Mouse (Mus musculus) cerebellum, adult 2 months (tissue): Measurements from ENCODE around the gene Dnal1. TPM values are rescaled to one million over a fixed set of nuclear protein-coding genes. Genes with fewer than 3 reads are reported as not detected.

ENCODE experiments used
- DNase-seq, 2 experiments: peaks; one replicate each; pipeline ENCODE4 v3.0.0; 2021
- H3K27ac ChIP-seq: fragments of 200-500 bp; 2 replicates; pipeline ENCODE4 v1.5.1; 2012; ENCODE audit warnings: low read length, control low read depth, inconsistent platforms; ENCODE audit not compliant: insufficient read depth
- H3K27me3 ChIP-seq: fragments of 200-500 bp; 2 replicates; pipeline ENCODE4 v1.6.1; 2012; ENCODE audit warnings: inconsistent platforms, mild to moderate bottlenecking, low read length, moderate library complexity; ENCODE audit not compliant: control insufficient read depth, insufficient read depth
- H3K4me1 ChIP-seq: fragments of 200-500 bp; 2 replicates; pipeline ENCODE4 v1.6.1; 2011; ENCODE audit warnings: low read length; ENCODE audit not compliant: control insufficient read depth, insufficient read depth
- H3K4me3 ChIP-seq: fragments of 200-500 bp; replicated peaks from 2 replicates; pipeline ENCODE3; 2011; ENCODE audit warnings: mild to moderate bottlenecking, low read depth, low read length, control low read depth; ENCODE audit not compliant: insufficient read depth
- CTCF ChIP-seq: fragments of 200-500 bp; IDR thresholded peaks from 2 replicates; pipeline ENCODE4 v1.5.1; 2011; ENCODE audit warnings: low read depth, mild to moderate bottlenecking, control low read depth, low read length, moderate library complexity, borderline replicate concordance; ENCODE audit not compliant: insufficient read depth
- POLR2A ChIP-seq: fragments of 200-500 bp; IDR thresholded peaks from 2 replicates; pipeline ENCODE4 v1.6.1; 2011; ENCODE audit warnings: low read length, control low read depth, borderline replicate concordance; ENCODE audit not compliant: insufficient read depth
- WGBS: fragments of 180-500 bp; shearing (Covaris S2); methylation state at CpG from one replicate; pipeline ENCODE4 v1.1.7; 2018; 5-methylcytosine and 5-hydroxymethylcytosine counted together
- polyA plus RNA-seq: library from polyadenylated mRNA; depleted of rRNA; stranded (reverse); fragments of >200 nt; gene quantifications from 2 replicates; pipeline ENCODE4 v1.2.3, GENCODE M21; 2012

Dnal1 gene
- polyA plus RNA-seq, 1 experiment: 22.6 TPM

DNA sequence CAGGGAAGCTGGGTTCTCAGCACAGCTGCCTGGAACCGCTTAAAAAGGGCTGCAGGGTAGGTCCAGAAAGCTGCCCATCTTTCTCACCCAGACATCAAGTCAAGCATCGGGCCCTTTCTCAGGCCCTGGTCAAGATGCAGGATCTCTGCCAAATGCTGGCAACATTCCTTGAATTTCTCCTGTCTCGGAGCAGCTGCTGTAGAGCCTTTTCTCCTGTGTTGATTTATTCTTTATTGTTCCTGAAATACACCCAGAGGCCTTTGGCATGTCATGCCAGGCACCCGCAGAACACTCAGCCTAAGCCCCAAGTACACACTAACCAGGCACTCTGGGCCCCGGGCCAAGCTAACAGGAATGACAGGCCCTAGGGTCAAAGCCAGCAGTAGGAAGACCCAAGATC is 72.8 kb downstream of the Dnal1 start:
- no peak overlapping the region for H3K4me3 ChIP-seq

DNA sequence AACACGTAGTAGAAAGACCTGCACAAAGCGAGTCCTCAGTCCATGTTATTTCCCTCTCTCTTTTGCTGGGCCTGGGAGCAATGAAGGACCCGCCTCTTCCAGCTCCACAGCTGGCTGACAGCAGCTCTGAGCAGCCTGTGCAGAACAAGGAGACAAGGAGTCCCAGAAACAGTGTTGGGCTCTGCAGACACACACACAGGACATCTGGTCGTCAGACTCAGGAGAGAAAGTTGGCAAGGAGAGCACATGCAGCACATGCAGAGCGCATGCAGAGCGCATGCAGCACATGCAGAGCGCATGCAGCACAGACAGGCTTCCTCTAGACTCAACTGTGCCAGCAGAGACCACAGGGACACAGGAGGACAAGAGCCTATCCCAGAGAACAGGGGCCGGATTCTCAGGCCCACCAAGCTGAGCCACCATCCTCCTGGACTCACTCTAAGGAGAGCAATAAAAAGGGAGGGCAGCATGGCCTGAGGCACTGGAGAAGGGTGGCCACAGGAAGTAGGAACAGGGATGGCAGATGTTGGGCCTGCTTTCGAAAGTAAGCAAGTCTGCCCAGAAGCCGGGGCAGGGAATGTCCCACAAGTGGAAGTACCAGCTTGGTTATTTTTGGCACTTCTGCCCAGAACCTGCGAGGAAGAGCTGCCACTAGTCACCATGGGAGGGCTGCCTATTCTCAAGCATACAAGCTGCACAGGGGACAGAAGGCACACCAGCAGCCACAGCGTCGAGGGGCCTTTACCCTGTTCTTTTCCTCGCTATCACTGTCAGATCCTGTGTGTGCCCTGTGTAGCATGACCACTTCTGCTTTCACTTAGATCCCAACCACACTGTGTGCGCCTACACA is 73.8 kb downstream of the Dnal1 start:
- DNase-seq: peak; percentile 55 to 71
- Histone ChIP-seq H3K27ac (peak overlapping the region; percentile 59), H3K4me3 (no peak overlapping the region), H3K4me1 (peaks cover 37% of the 10 kb centered on the region), H3K27me3 (no peaks in the 10 kb centered on the region)
- 42% methylated on average over 14 of the region's 15 CpGs for WGBS
- TF ChIP-seq CTCF: no peak
- TF ChIP-seq POLR2A: no peak

More for the DNA sequence above, 72.8 kb downstream of the Dnal1 start:
- TF ChIP-seq CTCF: no peak
- no peak for TF ChIP-seq POLR2A
- peaks cover 37% of the 10 kb centered on the region for H3K4me1 ChIP-seq
- H3K27me3 ChIP-seq: no peaks in the 10 kb centered on the region
- peak; percentile 50 to 55 for DNase-seq
- no peak overlapping the region for H3K27ac ChIP-seq
- 16% methylated on average over 5 of the region's 5 CpGs for WGBS

DNA sequence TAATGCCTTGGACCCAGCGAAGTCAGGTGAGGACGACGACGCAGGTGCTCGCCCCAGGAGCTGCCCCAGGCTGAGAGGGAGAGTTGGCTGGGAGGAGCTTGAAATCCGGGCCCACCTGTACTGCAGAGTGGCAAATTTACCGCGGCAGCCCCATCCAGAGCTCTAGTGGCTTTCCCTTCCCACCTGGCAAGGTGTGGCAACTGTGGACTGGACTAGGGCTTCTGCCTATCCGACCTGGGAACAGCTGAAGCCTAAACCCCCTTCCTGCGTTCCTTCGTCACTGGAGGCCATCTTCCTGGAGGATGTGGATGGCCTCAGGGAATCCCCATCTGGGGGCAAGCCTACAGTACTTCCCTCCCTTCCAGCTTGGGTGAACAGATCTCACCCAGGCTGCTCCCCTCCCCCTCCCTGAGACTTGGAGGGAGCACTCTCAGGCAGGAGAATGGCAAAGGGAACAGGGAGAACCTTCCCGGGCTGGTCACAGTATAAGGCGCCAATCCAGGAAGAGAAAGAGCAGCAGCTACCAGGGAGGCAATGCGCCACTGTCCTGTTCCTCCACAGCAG is 74.8 kb downstream of the Dnal1 start:
- Histone ChIP-seq H3K27me3 (no peaks in the 10 kb centered on the region), H3K27ac (peak overlapping the region; percentile 59), H3K4me1 (peaks cover 37% of the 10 kb centered on the region), H3K4me3 (no peak overlapping the region)
- WGBS: 67% methylated on average over 14 of the region's 14 CpGs
- peak in 1 of 2 experiments; percentile 31 for DNase-seq
- TF ChIP-seq CTCF (no peak), POLR2A (no peak)

DNA sequence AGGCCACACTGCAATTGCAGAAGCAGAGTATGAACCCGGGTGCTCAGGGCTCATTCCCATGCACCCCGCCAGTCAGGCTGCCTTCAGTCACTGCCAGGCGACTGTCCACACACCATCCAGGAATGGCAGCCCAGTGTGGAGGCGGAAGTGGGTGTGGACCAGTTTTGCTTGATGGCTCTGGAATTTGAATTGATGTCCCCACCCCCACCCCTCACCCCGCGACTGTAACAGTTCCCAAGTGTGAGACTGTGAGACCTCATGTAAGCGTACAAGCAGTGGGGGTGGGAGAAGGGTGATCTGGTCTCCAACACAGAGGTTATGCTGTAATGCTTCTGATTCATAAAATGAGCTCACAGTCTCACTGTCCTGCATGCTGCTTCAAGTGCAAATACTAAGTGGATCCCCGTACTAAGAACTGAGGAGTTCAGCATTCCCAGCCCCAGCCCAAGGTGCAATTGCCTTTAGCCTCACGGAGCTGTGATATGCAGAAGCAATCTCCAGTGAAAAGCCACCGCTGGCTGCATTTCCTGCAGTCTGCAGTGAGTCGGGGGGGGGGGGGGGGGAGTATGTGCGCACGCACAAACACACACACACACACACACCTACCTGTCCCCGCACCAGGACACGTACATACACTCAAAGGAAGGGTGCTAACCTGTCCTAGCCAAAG is 76.1 kb downstream of the Dnal1 start:
- H3K4me3 ChIP-seq: no peak overlapping the region
- no peak overlapping the region for H3K27ac ChIP-seq
- peaks cover 37% of the 10 kb centered on the region for H3K4me1 ChIP-seq
- TF ChIP-seq CTCF (no peak), POLR2A (no peak)
- H3K27me3 ChIP-seq: no peaks in the 10 kb centered on the region
- WGBS: 68% methylated on average over 13 of the region's 15 CpGs
- DNase-seq: no peak

DNA sequence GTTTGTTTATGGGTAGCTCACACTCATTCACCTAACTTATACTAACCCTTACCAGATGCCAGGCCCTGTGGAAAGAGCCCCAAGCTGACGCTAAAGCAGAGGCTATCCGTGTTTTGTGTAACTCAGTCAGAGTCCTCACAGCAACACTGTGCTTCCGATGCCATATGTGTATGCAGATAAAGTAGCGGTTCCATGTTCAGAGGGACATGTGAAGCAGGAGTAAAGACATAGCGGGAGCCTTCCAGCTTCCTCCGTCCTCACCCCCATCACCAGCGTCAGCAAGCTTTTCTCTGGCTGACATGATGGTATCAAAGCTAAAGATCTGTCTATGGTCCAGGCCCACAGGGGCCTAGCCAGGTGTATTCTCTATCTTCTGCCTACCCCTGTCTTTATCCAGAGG is 77.0 kb downstream of the Dnal1 start:
- peak in 1 of 2 experiments; percentile 6 for DNase-seq
- H3K27ac ChIP-seq: no peak overlapping the region
- H3K27me3 ChIP-seq: no peaks in the 10 kb centered on the region
- TF ChIP-seq POLR2A (no peak), CTCF (no peak)
- peaks cover 37% of the 10 kb centered on the region for H3K4me1 ChIP-seq
- no peak overlapping the region for H3K4me3 ChIP-seq
- 76% methylated on average over 7 of the region's 7 CpGs for WGBS

DNA sequence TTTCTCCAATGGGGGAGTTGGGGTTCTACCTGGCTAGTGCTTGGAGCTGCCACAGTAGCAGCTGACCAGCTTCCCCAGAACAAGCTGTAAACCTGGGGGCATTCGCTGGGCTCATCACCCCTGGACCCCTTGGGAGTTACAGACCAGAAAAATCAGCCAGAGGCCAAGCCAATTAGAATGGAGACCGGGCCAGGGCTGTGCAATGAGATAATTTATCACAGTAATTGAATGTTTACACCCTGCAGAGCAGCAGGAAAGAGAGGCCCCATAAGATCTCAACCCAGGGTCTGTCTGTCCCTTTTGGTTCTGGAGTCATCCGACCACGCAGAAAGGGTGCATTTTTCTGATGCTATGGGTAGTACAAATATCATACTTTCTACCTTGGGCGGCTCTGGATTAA is 77.6 kb downstream of the Dnal1 start:
- H3K4me1 ChIP-seq: peaks cover 35% of the 10 kb centered on the region
- TF ChIP-seq CTCF (no peak), POLR2A (no peak)
- DNase-seq: peak in 1 of 2 experiments; percentile 13
- no peak overlapping the region for H3K27ac ChIP-seq
- 43% methylated on average over 5 of the region's 5 CpGs for WGBS
- H3K4me3 ChIP-seq: peak overlapping the region; percentile 62
- H3K27me3 ChIP-seq: no peaks in the 10 kb centered on the region

DNA sequence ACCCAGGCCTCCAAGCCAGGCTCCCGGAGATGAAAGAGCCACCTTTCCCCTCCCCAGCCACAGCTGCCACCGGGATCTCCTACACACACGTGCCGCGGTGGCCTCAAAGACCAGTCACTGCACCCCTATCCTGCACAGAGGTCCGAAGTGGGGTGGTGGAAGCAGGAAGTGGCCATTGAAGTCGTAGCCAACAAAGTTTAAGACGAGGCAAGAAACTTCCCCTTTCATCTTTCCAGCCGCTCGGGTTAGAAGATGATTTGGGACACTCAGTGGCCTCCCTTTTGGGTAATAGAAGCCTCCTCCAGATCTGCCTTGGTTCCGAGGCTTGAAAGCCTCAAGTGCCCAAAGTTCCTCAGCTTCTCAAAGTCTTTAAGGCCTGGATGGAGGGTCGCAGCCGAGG is 78.1 kb downstream of the Dnal1 start:
- peaks cover 33% of the 10 kb centered on the region for H3K4me1 ChIP-seq

More for the DNA sequence above, 78.1 kb downstream of the Dnal1 start:
- Histone ChIP-seq H3K27ac (peak overlapping the region; percentile 92; the same call in 1 of the 2 replicates), H3K4me3 (peak overlapping the region; percentile 62), H3K27me3 (no peaks in the 10 kb centered on the region)
- 20% methylated on average over 13 of the region's 13 CpGs for WGBS
- no peak for TF ChIP-seq CTCF
- no peak for TF ChIP-seq POLR2A
- DNase-seq: peak in 1 of 2 experiments; percentile 35
